Mouse (Mus musculus): ENCODE results near the gene Pon1.
"Not testable (repeated sequence)": the region's sequence is repeated elsewhere in the genome, so short reads cannot be mapped to it uniquely, and the experiment has no call there.

The Pon1 gene

GRCm38 (mm10) chr6:5193693-5194092 lies at the start of gene Pon1:
Pon1 (minus strand) TSS chr6:5193946.
- DNase-seq (ENCODE audit: low read depth, low spot score) = no peak

DNA sequence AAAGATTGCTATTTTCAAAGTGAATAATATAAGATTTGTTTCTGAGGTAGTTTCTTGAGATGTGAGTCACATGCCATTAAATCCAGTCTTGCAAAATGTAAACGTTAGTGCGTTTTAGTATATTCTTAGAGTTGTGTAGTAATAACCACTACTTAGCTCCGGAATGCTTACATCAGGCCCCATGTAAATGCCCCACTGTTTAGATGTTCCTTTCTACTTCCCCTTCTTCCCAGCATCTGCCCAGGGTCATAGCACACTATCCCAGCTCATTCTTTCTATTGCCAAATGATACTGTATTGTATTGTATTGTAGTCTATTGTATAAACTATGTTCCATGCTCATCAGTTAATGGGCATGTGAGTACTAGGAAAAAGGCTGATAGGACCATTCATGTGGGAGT lies 45.1 kb upstream of the Pon1 start:
- DNase-seq (ENCODE audit: low read depth, low spot score) = no peak

DNA sequence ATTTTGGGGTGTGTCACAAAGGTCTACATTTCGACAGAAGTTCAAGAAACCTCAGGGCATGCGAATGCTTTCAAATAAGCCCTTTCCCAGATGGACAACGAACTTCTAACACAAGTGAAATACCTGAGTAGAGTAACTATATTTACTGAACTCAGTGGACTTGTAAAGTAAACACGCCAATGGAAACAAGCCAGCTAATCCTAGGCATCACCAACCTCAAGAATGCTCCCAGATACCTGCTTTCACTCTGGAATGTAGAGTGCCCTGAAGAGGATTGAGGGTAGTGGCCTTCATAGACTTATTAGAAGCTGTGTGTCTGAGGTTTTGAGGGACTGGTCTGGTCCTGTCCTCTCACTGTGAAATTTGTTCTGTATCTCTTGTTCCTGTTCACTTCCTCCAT lies 43.8 kb upstream of the Pon1 start:
- no peak for DNase-seq (ENCODE audit: low read depth, low spot score)

DNA sequence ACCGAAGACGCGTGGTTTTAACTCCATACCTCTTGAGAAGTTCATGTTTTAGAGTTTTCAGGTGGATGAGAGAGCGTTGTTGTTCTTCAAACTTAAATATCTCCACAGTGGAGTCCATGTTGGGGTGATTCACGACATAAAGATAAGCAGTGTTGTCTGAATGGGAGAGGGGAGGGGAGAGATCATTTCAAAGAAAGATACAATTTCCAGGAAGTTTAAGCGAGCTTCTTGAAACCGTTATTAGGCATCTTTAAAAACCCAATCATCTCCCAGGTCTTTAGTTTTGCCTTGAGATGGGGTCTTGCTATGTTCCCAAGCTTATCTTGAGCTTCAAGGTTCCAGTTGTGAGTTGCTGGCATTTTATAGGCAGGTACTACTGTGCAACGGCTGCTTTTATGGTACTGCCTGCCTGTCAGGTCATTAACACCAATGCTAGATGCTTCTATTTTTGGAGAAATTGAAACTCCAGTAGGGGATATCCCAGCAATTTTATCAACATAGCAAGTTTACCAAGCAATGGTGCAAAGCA lies 43.2 kb upstream of the Pon1 start:
- no peak for DNase-seq (ENCODE audit: low read depth, low spot score)

DNA sequence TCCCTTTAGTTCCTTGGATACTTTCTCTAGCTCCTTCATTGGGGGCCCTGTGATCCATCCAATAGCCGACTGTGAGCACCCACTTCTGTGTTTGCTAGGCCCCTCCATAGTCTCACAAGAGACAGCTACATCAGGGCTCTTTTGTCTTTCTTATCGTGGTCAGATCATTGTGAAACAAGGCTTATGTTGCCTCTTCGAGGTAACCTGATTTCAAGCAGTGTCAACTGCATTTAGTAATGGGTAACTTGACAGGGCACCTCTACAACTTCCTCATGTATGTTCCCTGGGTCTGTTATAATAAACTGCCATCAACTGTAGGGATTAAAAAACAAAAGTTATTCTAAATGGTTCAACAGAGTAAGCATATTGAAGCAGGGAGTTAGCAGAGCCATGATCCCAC lies 40.8 kb upstream of the Pon1 start:
- no peak for DNase-seq (ENCODE audit: low read depth, low spot score)

- no peak for DNase-seq (ENCODE audit: low read depth, low spot score)
Observed at GRCm38 (mm10) chr6:5233812-5234211, 40.1 kb upstream of the Pon1 start.

- DNase-seq (ENCODE audit: low read depth, low spot score) = no peak
Observed at GRCm38 (mm10) chr6:5232022-5232421, 38.3 kb upstream of the Pon1 start.

DNA sequence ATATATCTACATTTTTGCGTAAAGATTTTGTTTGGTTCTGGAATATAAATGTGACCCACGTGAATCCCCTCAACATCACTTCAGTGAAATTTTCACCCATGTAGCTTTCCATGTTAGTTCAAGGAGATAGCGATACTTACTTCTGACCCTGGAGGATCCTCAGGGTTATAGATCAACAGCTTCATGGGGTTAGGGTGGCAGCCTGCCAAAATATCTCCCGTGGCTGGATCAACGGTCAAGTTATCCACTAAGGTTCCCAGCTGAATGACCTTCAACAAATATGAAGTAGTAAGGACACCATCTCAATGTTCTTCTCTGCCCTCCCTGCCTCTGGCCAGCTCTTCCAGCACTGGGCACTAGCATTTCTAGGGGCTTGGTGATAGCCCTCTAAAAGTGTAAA lies 36.5 kb upstream of the Pon1 start:
- DNase-seq (ENCODE audit: low read depth, low spot score) = no peak

DNA sequence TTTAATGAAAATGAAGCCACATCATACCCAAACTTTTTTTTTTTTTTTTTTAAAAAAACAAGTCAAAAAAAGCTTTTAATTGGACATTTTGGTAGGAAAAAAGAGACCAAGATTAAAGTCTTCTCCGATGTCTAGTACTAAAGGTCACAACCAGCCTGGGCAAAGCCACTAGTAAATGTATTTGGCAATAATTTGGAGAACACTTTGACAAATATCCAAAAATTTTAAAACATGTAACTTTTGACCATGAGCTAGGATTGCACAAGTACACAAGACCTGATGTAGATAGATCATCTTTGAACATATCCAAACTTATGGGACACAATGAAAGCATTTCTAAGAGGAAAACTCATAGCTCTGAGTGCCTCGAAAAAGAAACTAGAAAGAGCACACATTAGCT lies 29.8 kb upstream of the Pon1 start:
- not testable (repeated sequence) for DNase-seq (ENCODE audit: low read depth, low spot score)

- no peak for DNase-seq (ENCODE audit: low read depth, low spot score)
Observed at GRCm38 (mm10) chr6:5222080-5222479, 28.3 kb upstream of the Pon1 start.

GRCm38 (mm10) chr6:5218190-5218589 lies 24.4 kb upstream of the Pon1 start:
- no peak for DNase-seq (ENCODE audit: low read depth, low spot score)

GRCm38 (mm10) chr6:5207817-5208216 lies 14.1 kb upstream of the Pon1 start:
- DNase-seq (ENCODE audit: low read depth, low spot score) = no peak

- DNase-seq (ENCODE audit: low read depth, low spot score) = no peak
Observed at GRCm38 (mm10) chr6:5199916-5200315, 6.2 kb upstream of the Pon1 start.

DNA sequence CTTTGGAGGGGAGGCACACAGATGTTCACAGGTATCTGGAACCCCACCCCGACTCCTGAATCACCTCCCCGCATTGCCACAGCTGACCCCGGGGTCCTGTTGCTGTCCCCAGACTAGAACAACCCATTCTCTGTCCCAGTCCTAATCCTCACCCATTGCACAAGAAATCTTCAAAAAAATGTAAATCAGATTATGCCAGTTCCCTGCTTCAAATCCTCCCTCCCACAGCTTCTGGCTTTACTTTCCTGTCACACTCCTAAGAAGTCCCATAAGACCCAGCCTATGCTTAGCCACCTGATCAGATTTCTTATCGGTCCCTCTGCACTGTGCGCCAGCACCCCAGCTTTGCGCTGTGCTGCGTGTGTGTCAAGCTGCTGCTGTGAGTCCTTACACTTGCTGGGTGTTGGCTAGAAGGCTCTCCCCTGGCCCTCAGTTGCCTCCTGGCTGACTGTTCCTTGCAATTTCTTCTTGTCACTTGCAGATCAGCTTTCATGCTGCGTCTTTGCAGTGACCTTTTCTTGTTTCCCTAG lies 5.7 kb upstream of the Pon1 start:
- no peak for DNase-seq (ENCODE audit: low read depth, low spot score)

DNA sequence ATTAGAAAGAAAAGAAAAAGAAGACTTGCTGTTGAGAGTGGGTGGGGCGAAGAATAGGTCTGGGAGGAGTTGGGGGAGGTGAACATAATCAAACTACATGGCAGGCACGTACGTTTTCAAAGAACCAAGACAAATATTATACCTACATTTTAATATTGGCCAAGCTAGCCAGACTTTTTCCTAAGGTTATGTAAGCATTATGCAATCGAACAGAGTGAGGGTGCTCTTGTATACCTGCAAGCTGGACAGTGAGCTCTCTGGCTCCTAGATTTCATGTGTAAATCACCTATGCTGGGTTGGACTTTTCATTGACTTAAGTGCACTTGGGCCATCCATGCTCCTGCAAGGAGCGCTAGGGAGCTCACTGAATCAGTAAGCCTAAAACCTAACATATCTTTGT lies 4.8 kb upstream of the Pon1 start:
- DNase-seq (ENCODE audit: low read depth, low spot score) = no peak

GRCm38 (mm10) chr6:5190761-5191160 lies 3.0 kb downstream of the Pon1 start:
- DNase-seq (ENCODE audit: low read depth, low spot score) = no peak

GRCm38 (mm10) chr6:5189507-5189906 lies 4.2 kb downstream of the Pon1 start:
- no peak for DNase-seq (ENCODE audit: low read depth, low spot score)

GRCm38 (mm10) chr6:5188938-5189337 lies 4.8 kb downstream of the Pon1 start:
- no peak for DNase-seq (ENCODE audit: low read depth, low spot score)

- no peak for DNase-seq (ENCODE audit: low read depth, low spot score)
Observed at GRCm38 (mm10) chr6:5188036-5188435, 5.7 kb downstream of the Pon1 start.

- DNase-seq (ENCODE audit: low read depth, low spot score) = no peak
Observed at GRCm38 (mm10) chr6:5187586-5187985, 6.2 kb downstream of the Pon1 start.

- no peak for DNase-seq (ENCODE audit: low read depth, low spot score)
Observed at GRCm38 (mm10) chr6:5186229-5186950, 7.4 kb downstream of the Pon1 start.

DNA sequence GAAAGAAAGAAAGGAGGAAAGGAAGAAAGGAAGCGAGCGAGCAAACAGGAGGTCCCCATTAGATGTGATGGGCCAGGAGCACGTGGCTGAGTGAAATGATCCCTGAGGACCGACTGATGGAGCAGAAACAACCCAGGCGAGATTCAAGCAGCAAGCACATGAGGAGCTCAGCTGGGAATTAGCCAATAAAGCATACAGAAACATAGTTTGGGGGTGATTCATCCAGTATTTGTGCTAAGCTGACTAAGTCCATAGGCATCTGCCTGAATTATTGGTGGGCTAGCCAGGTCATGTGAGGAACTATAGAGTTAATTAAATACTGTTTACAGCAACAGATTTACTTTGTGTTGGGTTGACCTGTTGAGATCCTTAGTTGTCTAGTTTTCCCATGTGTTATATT lies 13.1 kb downstream of the Pon1 start:
- DNase-seq (ENCODE audit: low read depth, low spot score) = no peak

GRCm38 (mm10) chr6:5179189-5179588 lies 14.6 kb downstream of the Pon1 start:
- DNase-seq (ENCODE audit: low read depth, low spot score) = no peak
